Mouse (Mus musculus) midbrain, embryonic 13.5 days (tissue): ENCODE data around the gene Cdc14b. TPM values are rescaled to one million over a fixed set of nuclear protein-coding genes. Genes with fewer than 3 reads are reported as not detected.

Experiments used
- ATAC-seq: fragments of 200-750 bp; cut with Nextera tagmentation; 2 replicates; pipeline ENCODE4 v1.8.0; 2017; ENCODE audit warnings: mild to moderate bottlenecking, moderate TSS enrichment, moderate library complexity
- H3K27ac ChIP-seq: fragments of 300-500 bp; sonication (generic); 2 replicates; pipeline ENCODE4 v1.5.1; 2015; ENCODE audit warnings: inconsistent platforms, mild to moderate bottlenecking, moderate library complexity
- H3K27me3 ChIP-seq: fragments of 300-500 bp; sonication (generic); 2 replicates; pipeline ENCODE4 v1.6.1; 2015; ENCODE audit warnings: mild to moderate bottlenecking, inconsistent platforms
- H3K36me3 ChIP-seq: fragments of 300-500 bp; sonication (generic); 2 replicates; pipeline ENCODE4 v1.6.1; 2015; ENCODE audit warnings: mild to moderate bottlenecking, inconsistent platforms
- H3K4me1 ChIP-seq: fragments of 300-500 bp; sonication (generic); replicated peaks from 2 replicates; pipeline ENCODE4 v1.6.1; 2015; ENCODE audit warnings: inconsistent platforms
- H3K4me2 ChIP-seq: fragments of 300-500 bp; sonication (generic); replicated peaks from 2 replicates; pipeline ENCODE4 v1.6.1; 2015; ENCODE audit warnings: moderate library complexity, mild to moderate bottlenecking, inconsistent platforms
- H3K4me3 ChIP-seq: fragments of 300-500 bp; sonication (generic); replicated peaks from 2 replicates; pipeline ENCODE4 v1.5.1; 2015; ENCODE audit warnings: mild to moderate bottlenecking, inconsistent platforms
- H3K9ac ChIP-seq: fragments of 300-500 bp; sonication (generic); replicated peaks from 2 replicates; pipeline ENCODE4 v1.6.1; 2015; ENCODE audit warnings: mild to moderate bottlenecking, inconsistent platforms
- H3K9me3 ChIP-seq: fragments of 300-500 bp; sonication (generic); 2 replicates; pipeline ENCODE4 v1.6.1; 2016; ENCODE audit warnings: mild to moderate bottlenecking, inconsistent platforms
- WGBS: fragments of 180-500 bp; shearing (Covaris S2); methylation state at CpG from one replicate; pipeline ENCODE4 v1.1.7; 2015; 5-methylcytosine and 5-hydroxymethylcytosine counted together
- polyA plus RNA-seq: library from polyadenylated mRNA; unstranded; fragments of >200 nt; fragmentation: Nextera tagmentation; extraction: Ambion mirVana; gene quantifications from 2 replicates; pipeline ENCODE4 v1.2.1, GENCODE M21; 2015

Cdc14b gene
- polyA plus RNA-seq, 1 experiment from 2014 or later: 4.1 TPM

DNA sequence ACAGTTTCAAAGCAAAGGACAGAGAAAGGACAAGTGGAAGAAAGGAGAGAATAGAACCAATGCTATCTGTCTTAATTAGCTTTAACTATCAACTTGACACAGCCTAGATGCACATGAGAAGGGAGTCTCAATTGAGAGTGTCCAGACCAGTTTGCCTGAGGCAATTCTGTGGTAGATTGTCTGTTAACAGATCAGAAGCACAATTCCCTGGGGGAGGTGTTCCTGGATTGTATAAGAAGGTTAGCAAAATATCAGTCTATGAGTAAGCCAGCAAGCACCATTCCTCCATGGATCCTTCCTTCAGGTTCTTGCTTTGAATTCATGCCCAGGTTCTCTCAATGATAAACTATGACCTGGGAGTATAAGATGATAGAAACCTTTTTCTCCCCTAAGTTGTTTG, 118.1 kb downstream of the Cdc14b start:
- no peak overlapping the region for H3K4me3 ChIP-seq
- no peak overlapping the region for H3K9ac ChIP-seq
- no peak for ATAC-seq
- H3K27ac ChIP-seq: no peak overlapping the region
- H3K36me3 ChIP-seq: no peaks in the 10 kb centered on the region
- H3K4me1 ChIP-seq: peaks cover under 1% of the 10 kb centered on the region; the same call in 1 of the 2 replicates
- no peaks in the 10 kb centered on the region for H3K9me3 ChIP-seq
- H3K27me3 ChIP-seq: peaks cover 18% of the 10 kb centered on the region
- no peak overlapping the region for H3K4me2 ChIP-seq

DNA sequence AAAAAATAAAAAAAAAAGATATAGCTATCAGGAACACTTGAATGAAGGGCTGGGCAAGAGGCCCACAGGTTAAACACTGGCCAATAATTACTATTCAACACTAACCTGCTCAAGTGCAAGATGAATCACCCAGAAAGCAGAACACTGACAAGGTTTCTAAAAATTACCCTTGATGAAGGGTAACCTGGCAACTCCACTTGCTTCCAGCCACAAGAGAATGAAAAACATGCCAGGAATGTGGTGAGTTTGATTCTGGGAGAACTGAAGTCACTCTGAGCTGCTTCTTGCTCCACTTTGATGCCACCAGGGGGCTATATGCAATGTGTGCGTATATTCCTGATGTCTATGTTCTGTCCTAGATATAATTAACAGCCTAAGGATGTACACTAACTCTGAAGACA, 119.9 kb downstream of the Cdc14b start:
- WGBS: 17% methylated on average over 1 of the region's 1 CpGs
- no peaks in the 10 kb centered on the region for H3K9me3 ChIP-seq
- H3K36me3 ChIP-seq: no peaks in the 10 kb centered on the region
- H3K4me1 ChIP-seq: peaks cover 15% of the 10 kb centered on the region
- H3K4me3 ChIP-seq: no peak overlapping the region
- peaks cover 13% of the 10 kb centered on the region for H3K27me3 ChIP-seq
- no peak for ATAC-seq
- H3K4me2 ChIP-seq: no peak overlapping the region
- no peak overlapping the region for H3K27ac ChIP-seq
- H3K9ac ChIP-seq: no peak overlapping the region

DNA sequence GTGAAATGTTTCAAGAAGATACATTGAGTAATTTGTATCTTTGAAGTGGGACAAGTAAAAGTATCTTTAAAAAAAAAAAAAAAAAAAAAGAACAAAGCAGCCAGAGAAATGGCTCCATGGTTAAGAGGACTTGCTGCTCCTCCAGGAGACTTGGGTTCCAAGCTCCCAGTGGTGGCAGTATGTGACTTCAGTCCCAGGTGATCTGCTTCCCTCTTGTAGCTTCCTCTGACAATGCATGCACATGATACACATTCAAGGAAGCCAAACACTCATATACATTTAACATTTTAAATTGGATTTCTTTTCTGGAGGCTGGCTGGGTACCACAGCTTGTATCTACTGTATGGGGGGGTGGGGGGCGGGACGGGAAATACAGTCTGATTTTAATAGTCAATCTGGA, 120.4 kb downstream of the Cdc14b start:
- no peak for ATAC-seq
- Histone ChIP-seq H3K9me3 (no peaks in the 10 kb centered on the region), H3K4me3 (no peak overlapping the region), H3K9ac (no peak overlapping the region), H3K27ac (no peak overlapping the region), H3K27me3 (peaks cover 8% of the 10 kb centered on the region), H3K36me3 (no peaks in the 10 kb centered on the region), H3K4me2 (no peak overlapping the region), H3K4me1 (peaks cover 18% of the 10 kb centered on the region)
- 65% methylated on average over 2 of the region's 2 CpGs for WGBS

DNA sequence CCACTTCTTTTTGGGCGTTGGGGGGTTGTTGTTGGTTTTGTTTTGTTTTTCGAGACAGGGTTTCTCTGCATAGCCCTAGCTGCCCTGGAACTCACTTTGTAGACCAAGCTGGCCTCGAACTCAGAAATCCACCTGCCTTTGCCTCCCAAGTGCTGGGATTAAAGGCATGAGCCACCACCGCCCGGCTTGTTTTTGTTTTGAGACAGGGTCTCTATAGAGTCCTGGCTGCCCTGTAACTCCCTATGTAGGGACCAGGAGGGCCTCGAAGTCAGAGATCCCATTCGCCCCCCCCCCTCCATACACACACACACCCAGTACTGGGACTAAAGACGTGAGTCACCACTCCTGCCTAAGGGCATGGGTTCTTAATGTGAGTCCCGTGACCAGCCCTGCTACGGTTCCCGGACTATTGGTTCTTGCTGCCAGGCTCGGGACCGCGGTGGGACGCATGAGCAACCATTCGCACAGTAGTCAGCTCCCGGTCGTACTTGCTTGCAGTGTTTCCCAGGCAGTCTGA, 121.3 kb downstream of the Cdc14b start:
- Histone ChIP-seq H3K27me3 (peaks cover 8% of the 10 kb centered on the region; the same call in 1 of the 2 replicates), H3K4me3 (peak overlapping the region; percentile 89), H3K4me1 (peaks cover 18% of the 10 kb centered on the region), H3K9me3 (no peaks in the 10 kb centered on the region), H3K27ac (no peak overlapping the region), H3K9ac (peak overlapping the region; percentile 41; the same call in 1 of the 2 replicates), H3K36me3 (no peaks in the 10 kb centered on the region), H3K4me2 (peak overlapping the region; percentile 94)
- WGBS: 1% methylated on average over 18 of the region's 18 CpGs
- ATAC-seq: peak; percentile 44

DNA sequence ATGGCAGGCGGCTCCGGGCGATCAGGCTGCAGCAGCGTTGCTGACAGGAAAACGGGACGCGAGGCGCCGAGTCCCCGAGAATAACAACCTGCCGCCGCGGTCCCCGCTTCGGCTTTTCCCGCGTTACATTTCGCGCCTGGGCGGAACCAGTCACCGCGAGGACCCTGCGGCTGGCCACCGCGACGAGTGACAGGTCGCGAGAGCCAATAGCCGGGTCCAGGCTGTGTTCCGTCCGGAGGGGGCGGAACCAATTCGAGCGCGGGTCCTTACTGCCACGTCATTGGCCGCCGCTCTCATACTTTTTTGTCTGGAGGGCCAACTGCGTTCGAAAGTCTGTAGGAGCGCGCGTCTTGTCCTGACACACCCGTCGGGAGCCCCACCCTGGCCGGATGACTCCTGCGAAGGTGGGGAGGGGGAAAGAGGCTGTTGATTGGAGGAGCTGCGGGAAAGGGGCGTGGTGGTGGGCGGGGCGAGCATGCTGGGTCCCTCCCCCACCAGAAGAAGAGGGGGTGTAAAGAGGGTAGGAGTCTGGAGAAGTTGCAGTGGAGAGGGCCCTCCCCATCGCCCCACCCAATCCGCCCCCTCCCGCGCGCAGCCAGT, 121.9 kb downstream of the Cdc14b start, which contains the start of gene Zfp367:
Gene Zfp367 (minus strand): TSS at position 120 of the 600 bp plus-strand sequence.
- Histone ChIP-seq H3K9me3 (no peaks in the 10 kb centered on the region), H3K4me1 (peaks cover 18% of the 10 kb centered on the region), H3K36me3 (no peaks in the 10 kb centered on the region), H3K4me3 (peak within 1 kb of the TSS; percentile 89), H3K9ac (peak within 1 kb of the TSS; percentile 78), H3K27me3 (peaks cover 8% of the 10 kb centered on the region; the same call in 1 of the 2 replicates), H3K4me2 (peak within 1 kb of the TSS; percentile 94), H3K27ac (peak within 1 kb of the TSS; percentile 67)
- under 1% methylated on average over 53 of the region's 56 CpGs for WGBS
- ATAC-seq: peak; percentile 98

DNA sequence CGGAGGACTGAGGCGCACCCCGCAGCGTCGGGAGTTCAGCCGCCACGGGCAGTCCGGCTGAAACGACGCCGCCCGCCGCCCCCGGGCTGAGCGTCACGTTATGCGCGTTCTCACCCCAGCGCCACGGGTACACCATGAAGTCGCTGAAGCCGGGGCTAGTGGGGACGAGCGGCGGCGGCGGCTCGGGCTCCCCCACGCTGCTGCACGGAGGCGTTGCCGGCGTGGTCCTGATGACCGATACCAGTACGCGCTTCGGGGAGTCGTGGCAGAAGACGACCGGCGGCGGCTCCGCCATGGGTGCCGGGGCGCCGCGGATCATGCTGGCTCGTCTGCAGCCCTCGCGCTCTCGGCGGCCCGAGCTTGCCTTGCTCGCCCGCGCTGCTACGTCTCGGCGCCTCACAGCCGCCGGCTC, 122.4 kb downstream of the Cdc14b start:
- Histone ChIP-seq H3K9me3 (no peaks in the 10 kb centered on the region), H3K27me3 (peaks cover 8% of the 10 kb centered on the region; the same call in 1 of the 2 replicates), H3K36me3 (no peaks in the 10 kb centered on the region), H3K9ac (peak overlapping the region; percentile 78), H3K4me1 (peaks cover 18% of the 10 kb centered on the region), H3K4me2 (peak overlapping the region; percentile 94), H3K4me3 (peak overlapping the region; percentile 89), H3K27ac (peak overlapping the region; percentile 67)
- ATAC-seq: peak; percentile 68
- under 1% methylated on average over 58 of the region's 61 CpGs for WGBS

DNA sequence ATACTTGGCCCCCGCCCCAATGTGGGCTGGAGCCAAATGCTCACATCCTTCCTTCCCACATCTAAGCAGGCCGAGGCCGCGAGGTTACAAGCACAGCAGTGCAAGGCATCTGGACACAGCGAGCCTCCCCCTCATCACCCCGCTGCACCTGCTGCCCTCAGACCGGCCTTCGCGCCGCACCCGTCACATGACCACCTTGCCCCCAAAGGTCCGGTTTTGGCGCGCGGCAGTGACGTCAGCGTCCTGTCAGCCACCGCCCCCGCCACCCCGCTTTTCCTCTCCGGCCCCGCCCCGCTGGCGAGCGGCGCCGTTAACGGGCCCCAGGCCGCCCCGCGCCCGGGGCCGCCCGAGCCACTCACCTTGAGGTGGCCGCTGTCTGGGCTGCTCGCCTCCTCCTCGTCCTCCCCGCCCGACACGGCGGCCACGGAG, 122.8 kb downstream of the Cdc14b start:
- WGBS: under 1% methylated on average over 40 of the region's 42 CpGs
- Histone ChIP-seq H3K4me2 (peak overlapping the region; percentile 94), H3K27me3 (peaks cover 8% of the 10 kb centered on the region; the same call in 1 of the 2 replicates), H3K36me3 (no peaks in the 10 kb centered on the region), H3K9me3 (no peaks in the 10 kb centered on the region), H3K9ac (peak overlapping the region; percentile 78), H3K4me1 (peaks cover 18% of the 10 kb centered on the region), H3K4me3 (peak overlapping the region; percentile 89), H3K27ac (peak overlapping the region; percentile 67)
- peak; percentile 59 for ATAC-seq

DNA sequence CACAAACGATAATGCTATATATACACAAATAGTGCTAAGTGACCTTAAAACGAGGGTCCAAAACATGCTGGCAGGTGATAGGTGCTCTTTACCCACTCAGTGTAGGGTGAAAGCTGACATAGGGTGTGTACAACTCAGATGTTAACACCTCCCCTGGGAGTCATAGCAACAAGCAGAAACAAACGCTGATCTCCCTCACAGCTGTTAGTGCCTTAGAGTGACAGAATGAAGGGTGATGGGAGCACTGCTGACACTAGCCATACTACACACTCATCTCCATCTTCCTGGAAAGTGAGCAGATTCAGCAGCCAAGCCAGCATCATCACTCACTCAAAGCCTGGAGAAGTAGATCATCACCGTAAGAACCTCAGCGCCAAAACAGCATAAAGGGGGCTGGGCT, 125.0 kb downstream of the Cdc14b start:
- Histone ChIP-seq H3K9ac (no peak overlapping the region), H3K9me3 (no peaks in the 10 kb centered on the region), H3K4me2 (0 out of 2 replicates have a peak overlapping the region, but pooled peaks have one; percentile 0), H3K36me3 (no peaks in the 10 kb centered on the region), H3K4me3 (no peak overlapping the region), H3K4me1 (peaks cover 18% of the 10 kb centered on the region), H3K27me3 (0 out of 2 replicates have a peak, but pooled peaks cover 1% of the 10 kb centered on the region), H3K27ac (no peak overlapping the region)
- no peak for ATAC-seq
- 73% methylated on average over 5 of the region's 5 CpGs for WGBS

Other genes starting within 250 kb of the Cdc14b start
- not detected in 2 replicates for gene Hsd17b3, start 186.1 kb downstream of the Cdc14b start, polyA plus RNA-seq
- 1.4 and 2.2 TPM in 2 replicates for gene Slc35d2, start 145.9 kb downstream of the Cdc14b start, polyA plus RNA-seq
- gene Zfp367, start 122.1 kb downstream of the Cdc14b start, polyA plus RNA-seq: 7.8 and 8.0 TPM in 2 replicates
- gene Habp4, start 113.5 kb downstream of the Cdc14b start, polyA plus RNA-seq: 19.7 and 25.1 TPM in 2 replicates
- 12.9 and 13.6 TPM in 2 replicates for gene Aaed1, start 37.4 kb upstream of the Cdc14b start, polyA plus RNA-seq
- gene Ctsl, start 95.6 kb upstream of the Cdc14b start, polyA plus RNA-seq: 104 TPM in 2 replicates
- 16.6 and 19.4 TPM in 2 replicates for gene Cdk20, start 157.0 kb upstream of the Cdc14b start, polyA plus RNA-seq
- not detected in 2 replicates for gene Fam240b, start 222.5 kb upstream of the Cdc14b start, polyA plus RNA-seq